Mouse (Mus musculus) cortical plate, adult 2 months (tissue): ENCODE results near the gene Thap8.

Experiments
- CTCF ChIP-seq: fragments of 200-500 bp; IDR thresholded peaks from 2 replicates; pipeline ENCODE4 v1.5.1; 2011; ENCODE audit warnings: mild to moderate bottlenecking, control low read depth, low read length; ENCODE audit not compliant: insufficient read depth; ENCODE audit errors: extremely low read depth
- POLR2A ChIP-seq: fragments of 200-500 bp; IDR thresholded peaks from 2 replicates; pipeline ENCODE4 v1.6.1; 2011; ENCODE audit warnings: mild to moderate bottlenecking, low read length, control low read depth; ENCODE audit not compliant: insufficient read depth; ENCODE audit errors: extremely low read depth

DNA sequence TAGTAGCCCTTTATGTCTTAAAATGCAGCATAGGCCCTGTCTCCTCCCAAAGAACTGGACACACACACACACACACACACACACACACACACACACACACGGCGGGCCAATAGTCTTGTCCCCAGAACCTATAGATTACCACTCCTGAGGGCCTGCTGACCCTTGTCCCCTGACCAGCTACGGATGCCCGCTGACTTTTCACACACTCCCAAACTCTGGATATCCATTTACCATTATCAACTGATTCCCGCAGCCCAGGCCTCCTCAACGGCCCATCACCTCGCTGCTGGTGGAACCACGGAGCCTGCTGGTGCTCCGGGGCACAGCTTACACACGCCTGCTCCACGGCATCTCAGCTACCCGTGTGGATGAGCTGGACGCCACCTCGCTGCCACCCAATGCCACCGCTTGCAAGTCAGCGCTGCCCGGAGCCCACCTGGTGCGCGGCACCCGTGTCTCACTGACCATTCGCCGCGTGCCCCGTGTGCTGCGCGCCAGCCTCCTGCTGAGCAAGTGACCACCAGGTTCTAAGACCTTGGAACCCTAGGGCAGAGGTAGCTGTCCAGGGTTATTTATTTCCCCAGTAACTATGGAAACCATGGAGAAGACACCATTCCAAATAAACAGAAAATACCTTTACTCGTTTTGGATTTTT lies 33.9 kb downstream of the Thap8 start:
- no peak for TF ChIP-seq CTCF
- no peak for TF ChIP-seq POLR2A
